Mouse (Mus musculus): ENCODE data around the gene Kat8.

- TF ChIP-seq CTCF (conservative IDR thresholded peaks at IDR 0.05; ENCODE audit: insufficient read depth, insufficient read length, low read depth, low read length), result no peak
- no peak for TF ChIP-seq POLR2A (IDR thresholded peaks at IDR 0.05; ENCODE audit: low read depth, low read length)
These were observed 23.4 kb downstream of the Kat8 start for GRCm38 (mm10) chr7:127935748-127936159.

All from kidney, adult 2 months (tissue).